Mouse (Mus musculus) gastrocnemius, postnatal 4 days (tissue): ENCODE measurements around the gene Rab5if. TPM values are rescaled to one million over a fixed set of nuclear protein-coding genes. Genes with fewer than 3 reads are reported as not detected.
A peak's percentile ranks its signal among the peaks of the same experiment; 100 is the strongest.
"Not testable (repeated sequence)": the region's sequence is repeated elsewhere in the genome, so short reads cannot be mapped to it uniquely, and the experiment has no call there.

ENCODE experiments used
- DNase-seq, 2 experiments: peaks; one replicate each; pipeline ENCODE4 v3.0.0; 2021 to 2022; ENCODE audit warnings: low spot score in 2 of 2, mixed read lengths in 2 of 2
- long read RNA-seq, 2 experiments: library from polyadenylated mRNA; stranded (forward); transcript quantifications; one replicate each; pipeline ENCODE4 v2.0.0; 2021
- total RNA-seq, 2 experiments: library from RNA; stranded (reverse); gene quantifications; 2 replicates each; pipeline ENCODE4 v1.2.3; 2021

Rab5if gene
- 10 to 100 TPM; 70.6 to 75.5 TPM for total RNA-seq
- long read RNA-seq, experiment 1, transcript Rab5if-201 (4 exons, 1,045 nt), result major isoform, 63 of 73 reads
- long read RNA-seq, experiment 1, partial matches to known transcripts, result 2 of 73 reads
- long read RNA-seq, experiment 1, other reads (novel, unspliced or antisense), result 5 of 73 reads
- long read RNA-seq, experiment 2, transcript Rab5if-201 (4 exons, 1,045 nt), result major isoform, 63 of 72 reads
- long read RNA-seq, experiment 2, partial matches to known transcripts, result 1 of 72 reads
- long read RNA-seq, experiment 2, other reads (novel, unspliced or antisense), result 7 of 72 reads

DNA sequence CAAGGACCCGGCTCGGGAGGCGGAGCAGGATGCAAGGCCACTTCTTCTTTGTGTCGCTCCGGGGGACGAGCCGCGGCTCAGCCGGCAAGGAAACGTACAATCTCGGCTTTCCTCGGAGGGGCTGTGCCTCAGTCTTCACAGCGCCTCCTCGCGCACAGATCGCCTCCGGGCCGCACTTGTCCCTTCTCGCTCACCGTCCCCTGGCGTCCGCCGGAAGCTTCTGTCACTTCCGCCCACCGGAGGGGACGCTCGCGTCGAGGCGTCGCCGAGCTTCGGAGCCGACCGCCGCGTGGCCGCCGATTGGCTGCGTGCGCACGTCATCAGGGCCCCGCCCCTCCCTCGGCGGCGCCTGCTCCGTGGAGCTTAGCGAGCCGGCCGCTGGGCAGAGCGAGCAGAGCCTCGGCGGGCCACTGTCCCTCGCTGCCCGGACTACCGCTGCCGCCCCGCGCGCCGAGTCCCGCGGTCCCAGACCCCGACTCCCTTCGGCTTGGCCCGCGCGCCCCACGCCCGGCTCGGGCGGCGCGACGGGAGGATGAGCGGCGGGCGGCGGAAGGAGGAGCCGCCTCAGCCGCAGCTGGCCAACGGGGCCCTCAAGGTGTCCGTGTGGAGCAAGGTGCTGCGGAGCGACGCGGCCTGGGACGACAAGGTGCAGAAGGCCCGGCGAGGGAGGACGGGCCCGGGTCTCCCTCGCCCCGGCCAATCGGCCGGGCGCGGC, at the start of gene Rab5if:
Gene Rab5if (plus strand): TSS at position 357 of the 715 bp plus-strand sequence.
- DNase-seq, result peak; percentile 97 to 99

DNA sequence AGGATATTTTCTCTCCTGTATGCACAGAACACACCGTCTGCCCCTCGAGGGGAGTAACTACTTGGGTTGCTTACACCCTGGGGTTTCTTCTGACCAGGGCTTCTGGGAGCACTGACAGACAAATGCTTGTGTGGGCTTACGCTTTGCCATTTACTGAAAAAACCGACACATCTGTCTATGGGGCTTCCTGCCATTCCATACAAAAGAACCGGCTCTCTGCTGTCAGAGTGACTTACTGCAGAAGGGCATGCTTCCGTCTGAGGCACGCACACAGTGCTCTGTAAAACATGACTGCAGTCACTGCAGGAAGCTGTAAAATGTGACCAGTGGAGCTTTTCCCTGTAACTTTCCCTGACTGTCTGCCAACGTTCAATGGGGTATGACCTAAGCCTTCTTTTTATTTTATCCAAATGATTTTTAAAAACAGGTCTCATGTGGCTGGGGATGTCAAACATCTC, 48.6 kb upstream of the Rab5if start:
- no peak for DNase-seq

DNA sequence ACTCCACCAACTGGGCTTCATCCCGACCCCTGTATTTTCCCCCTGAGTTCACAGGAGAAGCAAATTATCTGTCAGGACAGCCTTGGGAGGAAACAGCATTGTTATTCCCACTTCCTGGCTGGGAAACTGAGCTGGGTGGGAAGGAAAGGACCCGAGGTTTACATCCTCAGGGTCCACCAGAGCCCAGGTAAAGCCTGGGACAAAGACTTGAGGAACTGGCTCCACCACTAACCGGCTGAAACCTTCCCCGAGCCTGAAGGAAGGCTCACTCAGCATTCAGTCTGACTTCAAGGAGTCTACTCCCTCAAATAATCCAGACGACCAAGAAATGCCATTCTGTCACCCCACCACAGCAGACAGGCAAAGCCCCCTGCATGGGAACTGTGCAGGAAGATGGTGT, 48.0 kb upstream of the Rab5if start:
- DNase-seq, result no peak

DNA sequence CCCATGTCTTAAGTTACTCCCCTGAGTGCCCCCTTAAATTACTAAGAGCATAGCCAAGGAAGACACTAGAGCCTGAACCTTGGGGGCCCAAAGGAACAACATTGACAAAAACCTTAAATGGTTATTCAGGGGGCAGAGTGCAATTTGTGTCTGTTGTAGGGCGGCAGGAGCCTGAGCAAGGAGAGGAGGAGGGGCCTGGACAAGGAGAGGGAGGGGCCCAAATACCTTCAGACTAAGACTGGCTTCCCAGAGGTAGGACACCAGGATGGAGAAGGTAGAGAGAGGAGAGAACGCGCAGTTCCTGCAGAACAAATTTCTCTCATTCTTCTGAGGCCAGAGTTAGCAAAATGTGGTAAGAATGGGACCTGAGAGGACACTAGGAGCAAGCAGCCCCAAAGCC, 47.5 kb upstream of the Rab5if start:
- DNase-seq, result no peak

DNA sequence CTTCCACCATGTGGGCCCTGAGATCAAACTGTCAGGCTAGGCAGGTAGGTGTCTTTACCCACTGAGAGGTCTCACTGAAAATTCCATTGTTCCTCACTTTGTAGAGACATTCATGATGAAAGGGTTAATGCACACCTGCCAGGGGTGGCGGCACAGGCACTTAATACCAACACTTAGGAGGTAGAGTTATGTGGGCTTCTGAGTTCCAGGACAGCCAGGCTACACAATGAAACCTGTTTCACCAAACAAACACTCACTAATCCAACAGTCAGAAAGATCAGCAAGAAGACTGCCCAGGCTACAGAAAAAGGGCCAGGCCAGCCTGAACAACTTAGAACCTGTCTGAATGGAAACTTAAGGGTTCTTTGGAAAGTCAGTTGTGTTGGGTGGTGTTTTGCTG, 46.8 kb upstream of the Rab5if start:
- no peak for DNase-seq

DNA sequence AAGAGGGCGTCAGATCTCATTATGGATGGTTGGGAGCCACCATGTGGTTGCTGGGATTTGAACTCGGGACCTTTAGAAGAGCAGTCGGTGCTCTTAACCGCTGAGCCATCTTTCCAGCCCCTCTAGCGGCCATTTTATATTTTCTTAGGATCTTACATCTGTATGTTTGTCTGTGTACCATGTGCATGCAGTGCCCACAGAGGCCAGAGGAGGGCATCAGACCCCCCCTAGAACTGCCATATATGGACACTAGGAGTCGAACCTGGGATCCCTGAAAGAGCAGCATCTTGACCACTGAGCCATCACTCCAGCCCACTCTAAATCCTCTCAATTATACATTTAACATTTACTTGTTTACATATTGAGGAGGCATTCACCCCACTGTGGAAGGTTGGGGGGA, 37.8 kb upstream of the Rab5if start:
- DNase-seq, result not testable (repeated sequence)

DNA sequence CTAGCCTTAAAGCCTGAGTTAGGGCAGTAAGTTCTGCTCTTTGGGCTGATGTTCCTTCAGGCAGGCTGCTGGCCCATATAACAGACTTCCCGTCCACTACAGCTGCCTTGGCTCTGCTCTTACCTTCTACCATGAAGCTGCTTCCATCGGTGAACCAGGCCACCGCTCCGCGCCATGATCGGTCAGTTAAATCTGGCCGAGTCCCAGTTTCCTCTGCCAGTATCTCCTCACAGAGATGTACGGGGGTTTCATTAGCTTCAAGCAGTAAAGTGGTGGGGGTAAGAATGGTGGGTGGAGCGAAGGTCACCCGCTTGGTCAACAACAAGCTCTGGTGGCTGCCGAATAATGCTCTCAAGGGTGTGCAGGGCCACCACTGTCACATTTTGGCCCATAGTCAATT, 28.6 kb upstream of the Rab5if start:
- no peak for DNase-seq

DNA sequence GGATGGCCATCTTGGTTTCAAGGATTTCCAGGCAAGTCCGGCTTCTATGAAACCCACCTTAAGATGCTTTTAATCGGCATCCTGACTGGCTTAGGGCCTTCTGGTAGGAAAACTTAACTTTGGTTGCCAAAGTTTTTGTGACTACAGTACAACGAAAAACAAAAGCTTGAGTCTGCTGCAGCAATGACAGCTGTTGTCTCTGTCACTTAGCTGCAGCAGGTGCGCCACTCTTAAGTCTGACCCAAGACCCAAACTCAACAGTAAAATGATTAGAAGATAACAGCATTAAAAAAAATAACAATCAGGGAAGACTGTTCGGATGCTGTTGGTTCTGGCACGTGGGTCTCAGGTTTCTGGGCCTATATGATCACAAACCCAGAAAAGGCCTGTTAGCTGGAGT, 24.1 kb upstream of the Rab5if start:
- DNase-seq, result no peak

DNA sequence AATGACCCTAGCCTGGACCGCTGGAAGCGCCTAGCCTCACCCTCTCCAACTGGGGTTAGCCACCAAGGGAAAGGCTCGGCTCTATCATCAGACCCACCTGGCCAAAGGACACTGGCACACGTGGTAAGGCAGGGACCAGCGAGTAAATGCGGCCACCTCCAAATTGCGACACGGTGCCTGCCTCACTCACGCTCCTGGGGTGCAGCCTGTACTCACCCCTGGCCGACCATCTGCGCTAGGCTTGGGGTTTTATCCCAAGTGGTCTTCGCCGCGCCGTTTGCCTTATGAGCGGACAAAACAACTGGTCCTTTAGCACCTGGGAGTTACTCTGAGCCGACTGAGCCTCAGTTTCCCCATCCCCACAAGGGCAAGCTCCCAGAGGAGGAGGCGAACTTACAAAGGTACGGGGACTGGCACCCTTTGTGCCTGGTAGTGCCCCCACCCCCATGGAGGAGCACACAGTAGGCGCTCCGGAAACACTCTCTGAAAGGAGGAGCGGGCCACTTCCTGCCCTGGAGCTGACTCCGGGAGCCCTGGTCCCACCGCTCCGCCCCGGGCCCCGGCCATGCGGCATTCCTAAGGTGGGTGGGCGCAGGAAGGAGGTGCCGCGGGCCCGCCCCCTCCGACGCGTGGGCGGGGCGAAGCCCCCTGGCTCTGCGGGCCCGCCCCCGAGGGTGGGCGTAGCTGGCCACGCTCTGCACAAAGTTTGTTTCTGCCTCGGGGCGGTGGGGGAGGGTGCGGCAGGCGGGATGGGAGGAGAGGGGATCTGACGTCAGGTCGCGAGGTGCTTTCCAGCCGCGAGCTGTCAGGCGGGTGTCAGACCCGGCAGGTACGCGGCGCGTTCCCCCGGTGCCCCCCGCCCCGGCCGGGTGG, 23.4 kb upstream of the Rab5if start, which contains the start of gene Tgif2:
Gene Tgif2 (plus strand): TSS at position 689 of the 873 bp plus-strand sequence.
- DNase-seq, result peak; percentile 71 to 81

DNA sequence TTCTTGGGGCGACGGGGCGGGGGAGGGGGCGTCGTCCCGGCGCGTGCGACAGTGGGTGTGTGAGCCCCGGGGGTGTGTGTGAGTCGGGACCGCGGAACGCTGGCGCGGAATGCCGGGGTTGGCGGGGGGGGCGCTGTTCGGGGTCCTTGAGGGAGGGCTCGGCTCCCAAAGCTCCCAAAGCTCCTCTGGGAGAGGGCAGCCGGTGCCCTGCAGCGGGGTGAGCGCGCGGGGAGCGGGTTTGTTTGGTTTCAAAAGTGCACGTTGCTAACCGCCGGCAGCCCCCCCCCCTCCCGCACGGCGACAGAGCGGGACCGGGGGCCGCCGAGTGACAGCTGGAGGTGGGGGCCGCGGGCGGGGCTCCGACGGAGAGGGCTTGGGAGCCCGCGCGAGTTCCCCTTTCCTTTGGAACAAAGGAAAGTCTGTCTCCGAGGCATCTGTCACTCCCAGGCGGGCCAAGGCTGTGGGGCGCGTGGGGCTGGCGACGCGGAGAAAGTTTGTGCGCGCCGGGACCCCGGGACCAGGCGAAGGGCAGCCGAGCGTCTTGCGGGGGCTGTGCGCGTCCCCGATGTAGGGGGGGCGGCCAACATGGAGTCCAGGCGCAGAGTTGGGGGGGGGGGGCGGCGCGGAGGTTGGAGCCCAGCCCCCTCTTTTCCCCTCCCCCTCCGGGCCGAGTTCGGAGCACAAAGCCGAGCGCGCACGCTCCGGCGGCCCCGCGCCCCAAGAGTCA, 22.5 kb upstream of the Rab5if start:
- peak; percentile 49 to 50 for DNase-seq

DNA sequence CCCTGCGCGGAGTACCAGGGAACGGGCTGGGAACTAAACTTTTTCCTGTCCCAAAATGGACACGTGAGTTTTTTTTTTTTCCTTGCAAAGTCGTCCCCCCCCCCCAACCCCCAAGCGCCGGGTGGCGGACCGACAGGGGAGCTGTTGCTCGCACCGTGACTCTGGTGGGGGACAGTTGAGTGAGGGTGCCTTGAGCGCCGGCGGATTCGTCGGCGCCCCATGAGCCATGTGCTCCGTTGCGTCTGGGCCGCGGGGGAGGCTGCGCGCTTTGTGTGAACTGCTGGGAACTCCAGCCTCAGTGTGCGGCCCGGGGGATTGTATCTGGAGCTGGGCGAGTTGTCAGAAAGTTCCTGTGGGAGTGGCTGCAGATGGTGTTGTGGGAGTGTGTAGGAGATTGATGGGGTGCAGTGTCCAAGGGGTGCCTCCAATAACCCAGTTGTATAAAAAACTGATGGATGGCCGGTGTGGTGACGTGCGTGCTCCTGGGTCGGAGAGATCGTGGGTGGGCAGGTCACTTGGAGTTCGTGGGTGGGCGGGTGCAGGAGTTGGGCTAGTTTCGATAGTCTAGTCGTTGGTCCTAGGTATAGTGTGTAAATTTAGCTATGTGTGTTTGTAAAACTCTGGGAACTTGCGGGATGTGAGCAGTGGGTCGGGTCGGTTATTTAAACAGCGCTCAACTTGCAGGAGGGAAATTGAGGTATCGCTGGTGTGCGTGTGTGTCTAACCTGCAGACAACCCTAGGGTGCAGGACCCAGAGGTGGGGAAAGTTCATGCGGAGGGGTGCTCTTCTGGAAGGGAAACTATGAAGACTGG, 21.7 kb upstream of the Rab5if start:
- peak; percentile 47 to 68 for DNase-seq

DNA sequence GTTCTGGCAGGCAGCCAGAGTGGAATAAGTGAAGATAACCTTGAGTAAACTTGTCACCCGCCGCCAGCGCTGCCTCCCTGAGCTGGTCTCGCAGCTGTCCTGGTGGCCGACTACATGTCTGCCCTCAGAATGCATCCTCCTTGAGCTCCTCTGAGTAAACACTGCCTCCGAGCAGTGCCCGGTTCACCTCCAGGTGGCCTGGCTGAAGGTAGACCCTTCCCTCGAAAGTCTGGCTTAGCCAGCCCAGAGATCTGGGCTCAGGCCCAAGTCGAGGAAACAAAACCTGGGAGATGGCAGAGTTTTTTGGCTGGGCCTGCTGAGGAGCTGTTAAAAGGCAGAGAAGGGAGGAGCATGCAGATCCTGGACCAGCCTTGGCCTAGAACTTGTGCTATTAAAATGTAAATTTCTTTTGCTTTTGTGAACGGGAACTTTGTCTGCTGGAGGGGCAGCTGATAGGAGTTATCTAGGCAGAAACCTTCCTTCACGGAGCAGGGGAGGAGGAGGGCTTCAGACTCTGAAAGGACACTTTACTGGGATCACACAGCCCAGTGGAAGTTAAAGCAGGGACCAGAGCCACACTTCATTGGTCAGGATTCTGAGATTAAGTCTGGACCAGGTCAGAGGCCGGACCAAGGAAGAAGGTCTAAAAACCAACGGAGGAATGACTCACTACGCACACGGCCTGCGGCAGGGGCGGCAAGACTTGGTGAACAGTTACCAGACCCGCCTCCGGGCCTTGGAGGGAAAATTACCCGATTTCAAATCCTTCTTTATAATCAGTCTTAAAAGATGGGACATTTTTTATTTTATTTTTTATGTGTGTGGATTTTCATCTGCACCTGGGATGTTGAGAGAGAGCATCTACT, 20.9 kb upstream of the Rab5if start:
- DNase-seq, result peak in 1 of 2 experiments; percentile 56

DNA sequence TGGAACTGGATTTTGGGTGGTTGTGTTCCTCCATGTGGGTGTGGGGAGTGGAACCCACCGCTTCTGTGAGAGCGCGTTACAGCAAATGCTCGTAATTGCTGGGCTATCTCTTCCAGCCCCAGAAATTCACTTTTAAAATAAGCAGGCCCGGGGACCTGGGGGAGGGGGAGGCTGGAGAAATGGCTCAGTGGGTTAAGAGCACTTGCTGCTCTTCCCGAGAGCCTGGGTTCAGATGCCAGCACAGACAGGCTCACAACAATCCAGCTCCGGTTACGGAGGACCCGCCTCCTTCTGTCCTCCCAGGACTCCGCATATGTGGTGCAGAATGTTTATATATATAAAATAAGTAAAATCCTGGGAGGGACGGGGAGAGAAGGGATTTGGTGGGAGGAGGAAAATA, 20.2 kb upstream of the Rab5if start:
- DNase-seq, result no peak

DNA sequence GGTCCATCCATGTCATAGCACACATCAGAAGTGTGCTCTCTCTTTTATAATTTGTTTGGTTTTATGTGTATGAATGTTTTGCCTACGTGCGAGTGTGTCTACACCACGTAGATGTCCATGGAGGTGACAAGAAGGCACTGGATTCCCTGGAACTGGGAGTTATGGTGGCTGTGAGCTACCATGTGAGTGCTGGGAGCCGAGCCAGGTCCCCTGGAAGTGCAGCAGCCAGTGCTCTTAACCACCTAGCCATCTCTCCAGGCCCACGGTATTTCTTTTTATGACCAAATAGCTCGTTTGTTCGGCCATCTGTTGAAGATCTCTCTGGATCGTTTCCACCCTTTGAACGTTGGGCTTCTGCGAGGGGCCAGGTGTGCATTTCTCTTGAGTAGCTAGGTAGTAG, 19.6 kb upstream of the Rab5if start:
- no peak for DNase-seq

DNA sequence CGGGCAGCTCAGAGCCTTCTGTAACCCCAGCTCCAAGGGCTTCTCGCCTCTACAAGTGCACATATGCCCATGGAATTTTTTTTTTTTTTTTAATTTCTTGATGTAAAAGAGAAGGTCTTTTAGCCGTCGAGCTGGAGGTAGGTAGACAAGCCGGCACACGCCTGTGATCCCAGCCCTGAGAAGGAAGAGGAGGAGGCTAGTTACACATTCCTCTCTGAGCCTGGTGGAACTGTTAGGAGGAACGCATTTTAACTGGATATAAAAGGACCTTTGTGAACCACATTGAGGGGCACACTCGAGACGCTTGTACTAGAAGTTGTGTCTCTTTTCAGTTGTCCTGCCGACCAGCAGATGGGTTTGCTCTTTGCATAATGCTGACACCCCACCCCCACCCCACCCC, 18.2 kb upstream of the Rab5if start:
- no peak for DNase-seq

DNA sequence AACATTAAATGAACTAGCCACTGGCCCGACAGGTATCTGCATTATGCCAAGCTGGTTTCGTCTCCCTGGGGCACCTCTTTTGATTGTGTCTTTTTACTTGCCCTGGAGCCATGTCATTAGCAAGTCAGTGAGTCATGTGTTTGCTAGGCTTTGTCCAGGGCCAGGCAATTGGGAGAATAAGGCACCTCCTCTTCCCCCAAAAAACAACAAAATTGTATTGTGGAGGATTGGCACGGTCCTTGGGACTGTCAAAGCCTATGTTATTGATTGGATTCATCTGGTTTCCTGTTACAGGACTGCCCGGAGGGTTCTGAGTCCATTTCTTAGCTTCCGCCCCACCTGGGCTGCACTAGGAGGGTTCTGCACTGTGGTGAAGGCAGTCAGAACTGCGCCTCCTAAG, 15.3 kb upstream of the Rab5if start:
- DNase-seq, result no peak

DNA sequence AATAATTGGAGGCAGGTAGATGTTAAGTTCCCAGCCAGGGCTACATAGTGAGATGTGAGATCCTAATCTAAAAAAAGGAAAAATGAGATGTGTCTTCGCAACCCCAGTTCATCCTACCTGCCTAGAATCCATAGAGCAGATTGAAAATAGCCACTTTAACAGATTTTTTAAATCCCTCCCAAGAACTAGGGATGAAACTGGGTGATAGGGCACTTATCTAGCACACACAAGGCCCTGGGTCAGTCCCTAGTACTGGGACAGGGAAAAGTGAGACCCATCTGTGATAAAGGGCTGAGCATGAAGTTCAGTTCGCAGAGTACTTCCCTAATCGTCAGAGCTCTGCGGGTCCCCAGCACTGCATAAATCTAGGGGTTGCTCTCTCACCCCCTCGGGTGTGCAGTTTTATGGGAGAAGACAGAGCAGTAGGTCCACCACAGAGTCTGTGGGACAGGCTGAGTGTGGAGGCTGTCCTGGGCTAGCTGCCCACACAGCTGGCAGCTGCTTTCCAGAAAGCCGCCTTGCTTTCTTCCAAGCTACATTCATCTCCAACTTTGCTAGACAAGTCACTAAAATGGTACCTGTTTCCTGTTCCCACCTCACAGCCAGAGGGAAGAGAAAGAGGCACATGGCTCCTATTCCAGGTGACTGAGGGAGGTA, 14.3 kb upstream of the Rab5if start:
- DNase-seq, result peak in 1 of 2 experiments; percentile 27

DNA sequence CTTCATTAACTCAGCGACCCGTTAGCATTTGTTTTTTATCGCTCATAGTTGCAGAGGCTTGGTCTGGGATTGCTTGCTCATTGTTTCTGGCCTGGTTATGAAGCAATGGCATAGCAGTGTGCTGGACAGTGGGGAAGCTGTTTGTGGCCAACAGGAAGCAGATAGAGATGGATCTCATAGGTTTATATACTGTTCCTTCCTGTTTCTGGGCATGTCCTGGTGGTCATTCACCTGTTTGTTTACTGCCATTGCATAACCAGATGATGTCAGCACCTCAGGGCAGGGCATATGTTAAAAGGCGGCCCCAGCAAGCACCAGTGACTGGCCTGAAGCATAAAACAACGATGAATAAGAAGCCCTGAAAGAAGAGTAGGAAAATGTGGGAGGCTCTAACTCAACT, 12.4 kb upstream of the Rab5if start:
- no peak for DNase-seq

DNA sequence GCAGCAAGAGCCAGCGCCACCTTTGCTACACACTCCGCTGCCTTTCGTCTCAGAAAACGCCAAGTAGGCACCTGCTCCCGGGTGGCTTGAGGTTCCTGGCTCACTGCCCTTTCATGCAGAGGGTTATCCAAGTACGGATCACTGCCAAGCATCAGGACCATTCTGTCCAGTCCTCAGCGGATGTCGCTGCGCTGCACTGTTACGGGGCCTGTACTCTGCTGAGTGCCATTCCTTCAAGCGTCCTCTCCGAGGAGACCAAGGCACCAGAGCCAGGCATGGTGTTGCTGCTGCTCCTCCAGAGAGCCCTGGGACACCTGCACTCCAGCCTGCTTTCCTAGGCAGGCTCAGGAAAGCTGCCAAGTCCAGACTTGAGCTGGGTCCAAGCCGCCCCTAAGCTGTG, 9.3 kb upstream of the Rab5if start:
- not testable (repeated sequence) for DNase-seq
